Mouse (Mus musculus) common myeloid progenitor, adult 5-6 weeks (primary cell): ENCODE results near the gene Stx19. TPM values are rescaled to one million over a fixed set of nuclear protein-coding genes. Genes with fewer than 3 reads are reported as not detected.

ENCODE experiments used
- ATAC-seq: replicated peaks from 2 replicates; pipeline ENCODE4 v1.8.0; 2016; ENCODE audit warnings: low read depth, mild to moderate bottlenecking, moderate TSS enrichment, inconsistent platforms; ENCODE audit not compliant: poor library complexity, severe bottlenecking
- total RNA-seq: library from RNA; stranded (forward); fragments of 200-1000, 187-1606 nt; gene quantifications from 2 replicates; pipeline ENCODE4 v1.2.3, GENCODE M21; 2017

Gene Stx19
- total RNA-seq, result not detected in 2 replicates

DNA sequence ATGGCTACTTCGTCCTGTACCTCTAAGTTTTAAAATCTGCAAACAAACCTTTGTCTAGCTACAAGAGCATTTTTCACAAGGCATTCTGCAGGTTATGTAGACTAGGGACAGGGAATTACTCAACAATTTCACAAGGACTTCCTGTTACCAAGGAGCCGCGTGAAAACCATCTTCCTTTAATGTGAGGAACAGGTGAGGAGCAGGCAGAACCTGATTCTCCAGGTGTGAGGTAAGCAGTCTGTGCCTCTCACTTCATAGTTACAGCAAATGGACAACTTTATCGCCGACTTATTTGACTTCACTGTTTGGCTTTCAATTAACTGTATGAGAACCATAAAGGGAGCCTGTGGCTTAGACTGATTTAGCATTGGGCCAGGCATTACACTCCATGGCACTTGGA lies at the start of gene Stx19:
Gene Stx19 (plus strand): TSS at position 186 of the 400 bp plus-strand sequence.
- no peak for ATAC-seq

DNA sequence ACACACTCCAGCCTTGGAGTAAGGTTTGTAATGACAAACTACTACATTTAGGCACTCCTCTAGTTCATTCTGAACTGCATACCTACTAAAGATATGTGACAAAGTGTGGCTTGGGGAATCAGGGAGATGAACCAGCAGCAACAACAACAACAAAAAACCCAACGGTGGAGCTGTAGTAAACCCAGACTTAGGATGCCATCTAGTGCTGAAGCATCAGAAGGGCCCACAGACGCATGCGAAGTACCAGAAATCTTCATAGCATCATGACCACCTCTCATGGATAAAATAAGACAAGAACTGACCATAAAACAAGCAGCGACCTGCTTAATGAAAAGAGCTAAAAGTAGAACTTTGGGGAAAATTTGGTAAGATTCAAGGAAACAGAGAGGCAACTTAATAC lies 41.0 kb upstream of the Stx19 start:
- no peak for ATAC-seq

DNA sequence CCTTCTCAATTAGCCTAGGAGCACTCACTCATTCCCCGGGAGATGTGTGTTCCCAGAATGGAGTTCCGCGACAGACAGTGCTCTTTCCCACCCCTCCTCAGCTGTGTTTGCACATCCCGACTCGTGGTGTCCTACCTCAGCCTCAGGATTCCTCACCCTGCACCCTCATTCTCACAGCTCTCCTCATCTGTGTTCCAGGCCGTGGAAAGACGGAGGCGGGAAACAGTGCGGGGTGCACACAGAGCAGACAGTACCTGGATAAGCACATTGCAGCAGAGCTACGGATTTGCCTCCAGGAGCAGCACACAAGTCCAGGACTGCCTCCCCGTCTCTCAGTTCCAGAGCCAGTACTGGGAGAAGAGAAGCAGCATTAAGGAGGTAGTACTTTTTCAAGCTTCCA lies 38.4 kb upstream of the Stx19 start:
- no peak for ATAC-seq

DNA sequence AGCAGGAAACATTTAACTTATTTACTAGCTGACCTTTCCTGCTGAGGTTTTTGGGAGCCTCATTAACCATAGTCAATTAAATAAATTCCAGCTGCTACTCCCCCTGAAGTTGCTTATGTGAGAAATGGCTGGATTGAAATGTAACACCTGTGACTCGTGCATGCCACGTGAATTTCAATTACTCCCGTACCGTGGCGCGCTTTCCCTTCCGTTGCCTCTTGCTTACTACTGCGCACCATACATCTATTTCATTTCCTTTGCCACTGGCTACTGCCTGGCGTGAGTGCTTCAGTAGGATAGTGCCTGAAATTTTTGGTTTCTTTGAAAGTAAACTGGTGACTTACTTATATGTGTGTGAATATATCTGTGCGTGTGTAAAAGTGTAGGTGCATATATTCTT lies 36.2 kb upstream of the Stx19 start:
- ATAC-seq, result no peak

DNA sequence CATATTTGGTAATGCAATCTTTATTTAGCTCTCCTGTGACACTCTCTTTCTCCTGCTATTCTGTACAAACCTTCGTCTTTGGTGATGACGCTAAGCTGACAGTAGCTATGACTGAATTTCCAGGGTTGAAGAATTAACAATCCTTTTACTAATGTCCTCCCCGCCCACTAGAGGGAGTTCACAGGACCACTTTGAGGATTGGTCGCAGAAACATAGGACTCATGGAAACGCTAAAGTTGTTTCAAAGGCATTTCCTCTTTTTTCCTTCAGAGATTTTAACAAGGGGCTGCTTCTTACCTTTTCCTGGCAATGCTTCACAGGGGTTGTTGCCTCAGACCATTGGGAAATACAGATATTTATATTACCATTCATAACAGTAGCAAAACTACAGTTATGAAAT lies 32.2 kb upstream of the Stx19 start:
- ATAC-seq, result peak; percentile 31

DNA sequence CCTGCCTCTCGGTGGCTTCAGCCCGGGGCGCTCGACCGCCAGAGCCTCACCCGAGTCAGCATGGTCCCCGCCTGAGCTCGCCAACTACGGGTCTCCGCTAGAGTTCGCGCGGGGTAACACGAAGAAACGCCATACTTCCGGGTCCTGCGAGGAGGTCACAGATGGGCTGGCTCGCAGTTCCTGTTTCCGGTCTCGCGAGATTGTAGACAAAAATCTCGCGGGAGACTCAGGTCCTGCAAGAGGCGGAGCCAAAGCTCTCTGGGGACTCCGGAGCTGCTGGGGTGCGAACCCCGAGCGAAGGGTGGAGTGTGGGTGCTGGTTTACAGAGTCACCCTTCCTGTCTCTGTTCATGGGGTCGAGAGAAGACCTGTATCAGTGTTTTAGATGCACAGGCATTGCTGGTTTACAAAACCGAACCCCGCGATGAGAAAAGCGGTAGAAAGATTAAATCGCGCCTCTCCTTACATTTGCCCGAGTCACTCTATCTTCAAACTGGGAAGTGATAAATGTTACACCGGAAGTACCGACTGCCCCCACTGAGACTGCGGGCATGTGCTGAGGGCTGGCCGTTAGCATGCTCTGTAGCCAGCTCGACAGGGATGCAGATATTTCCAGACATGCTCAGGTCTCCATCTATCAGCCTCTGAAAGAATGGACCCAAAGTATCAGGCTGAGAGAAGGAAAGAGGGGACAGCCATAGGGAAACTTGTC lies 27.7 kb upstream of the Stx19 start, which contains the start of gene Nsun3:
Gene Nsun3 (minus strand): TSS at position 198 of the 711 bp plus-strand sequence.
- peak; percentile 86 for ATAC-seq

DNA sequence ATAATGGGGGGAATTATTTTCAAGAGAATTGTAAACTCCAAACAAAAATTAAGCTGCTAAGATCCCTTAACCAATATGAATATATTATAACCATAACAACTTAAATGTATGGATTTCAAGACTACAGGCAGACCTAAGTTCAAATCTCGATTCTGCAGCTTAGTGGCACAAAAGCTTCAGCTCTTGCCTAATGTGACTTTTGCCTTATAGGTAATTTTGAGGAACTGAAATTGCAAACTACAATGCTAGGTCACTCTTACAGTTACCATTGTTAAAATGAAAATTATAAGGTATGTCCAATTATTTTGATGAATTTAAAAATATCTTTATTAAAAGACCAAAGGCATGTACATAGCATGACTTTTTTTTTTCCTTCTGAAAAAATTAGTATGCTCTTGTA lies 17.9 kb upstream of the Stx19 start:
- no peak for ATAC-seq

DNA sequence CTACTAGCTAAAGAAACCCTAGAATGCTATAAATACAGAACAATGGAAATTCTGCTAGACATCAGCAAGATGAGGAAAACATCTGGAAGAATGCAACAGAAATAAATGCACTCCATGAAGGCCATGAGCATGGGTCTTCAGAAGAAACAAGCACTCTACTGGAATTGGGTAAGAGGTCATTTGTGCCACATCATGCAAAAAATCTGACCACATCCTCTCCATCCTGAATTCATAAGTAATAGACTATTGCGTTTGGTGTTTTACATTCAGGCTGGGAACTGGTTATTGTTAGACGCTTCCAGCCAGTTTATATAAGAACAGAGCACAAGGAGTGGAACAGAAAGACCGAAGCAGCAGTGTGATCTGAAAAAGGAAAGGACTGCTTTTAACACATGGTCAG lies 15.7 kb upstream of the Stx19 start:
- no peak for ATAC-seq

DNA sequence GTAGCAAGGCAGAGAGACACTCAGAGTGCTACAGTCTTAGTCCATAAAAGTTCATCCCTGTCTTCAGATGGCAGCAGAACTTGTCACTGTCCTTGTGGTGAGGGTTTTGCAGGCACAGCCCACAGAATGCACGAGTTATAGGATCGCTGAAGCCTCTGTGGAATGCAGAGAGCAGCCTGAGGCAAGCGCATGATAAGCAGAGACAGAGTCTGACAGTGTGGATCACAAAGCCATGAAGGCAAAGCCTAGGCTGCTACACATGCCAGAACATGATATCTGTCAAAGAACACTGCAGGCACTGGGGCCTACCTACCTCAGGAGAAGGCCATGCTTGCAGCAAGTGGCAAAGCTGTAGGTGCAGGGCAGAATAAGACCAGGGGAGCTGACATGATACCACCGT lies 15.1 kb upstream of the Stx19 start:
- ATAC-seq, result no peak

DNA sequence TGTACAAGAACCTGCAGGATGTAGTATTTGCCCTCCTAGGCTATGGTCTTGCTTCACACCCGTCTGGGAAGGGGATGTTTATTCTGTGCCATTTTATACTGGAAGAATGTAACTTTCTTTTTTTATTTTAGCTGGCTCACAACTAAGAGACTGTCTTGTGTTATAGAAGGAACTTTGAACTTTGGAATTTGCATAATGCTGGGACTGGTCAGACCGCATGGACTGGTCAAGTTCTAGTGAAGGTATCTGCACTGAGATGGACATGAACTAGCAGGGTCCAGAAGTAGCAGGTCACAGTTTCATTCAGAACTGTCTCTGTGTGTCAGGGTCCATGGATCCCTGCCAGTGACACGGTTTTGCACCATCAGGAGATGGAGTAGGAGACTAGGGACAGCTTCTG lies 14.6 kb upstream of the Stx19 start:
- no peak for ATAC-seq

DNA sequence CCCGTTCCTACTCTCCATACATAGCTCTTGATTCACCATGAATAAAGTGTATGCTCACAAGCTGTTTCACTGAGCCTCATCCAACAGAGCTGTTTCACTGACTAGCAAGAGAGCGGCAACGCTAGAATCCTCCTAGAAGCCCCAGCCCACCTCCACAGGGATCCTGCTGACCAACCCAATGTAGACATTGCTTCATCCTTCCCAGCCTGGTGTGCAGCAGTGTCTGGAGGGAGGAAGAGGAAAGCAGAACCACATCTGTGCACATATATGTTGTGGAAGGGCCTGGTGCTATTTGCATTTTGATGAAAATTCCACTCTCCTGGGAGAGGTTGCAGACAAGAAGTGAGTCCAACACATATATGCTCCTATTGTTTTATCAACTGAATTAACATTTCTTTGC lies 9.9 kb upstream of the Stx19 start:
- ATAC-seq, result no peak

DNA sequence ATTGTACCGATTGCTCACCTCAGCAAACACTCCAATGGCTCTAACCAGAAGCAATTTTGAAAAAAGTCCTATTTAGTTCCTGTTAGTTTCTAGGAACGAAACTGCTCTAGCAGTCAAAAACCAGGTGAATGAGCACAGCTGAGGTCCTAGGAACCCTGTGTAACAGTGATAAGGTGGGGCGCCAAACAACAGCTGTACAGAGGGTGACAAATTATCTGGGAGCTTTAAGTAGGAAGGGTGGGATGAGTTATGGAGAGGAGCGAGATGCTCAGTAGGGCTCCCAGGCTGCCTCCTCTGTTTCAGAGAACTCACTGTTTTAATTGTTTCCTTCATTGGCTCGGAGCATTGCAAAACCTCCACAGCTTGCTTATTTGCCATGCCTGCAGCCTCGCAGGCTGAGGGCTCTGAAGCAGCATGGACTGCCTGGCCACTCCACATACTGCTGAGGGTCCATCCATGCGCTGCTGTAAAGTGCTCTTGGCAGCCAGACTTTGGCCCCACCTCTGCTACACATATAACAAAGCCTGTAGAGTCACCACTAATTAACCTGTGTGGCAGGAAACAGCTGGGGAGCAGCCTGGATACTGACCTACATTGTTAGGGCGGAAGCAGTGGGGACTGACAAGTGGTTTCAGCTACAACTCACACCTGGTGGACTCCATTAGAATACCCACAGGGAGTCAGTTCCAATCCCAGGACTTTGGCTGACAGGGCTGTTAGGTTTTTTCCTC lies 7.1 kb upstream of the Stx19 start:
- ATAC-seq, result 0 out of 2 replicates have a peak, but pooled peaks have one; percentile 18

DNA sequence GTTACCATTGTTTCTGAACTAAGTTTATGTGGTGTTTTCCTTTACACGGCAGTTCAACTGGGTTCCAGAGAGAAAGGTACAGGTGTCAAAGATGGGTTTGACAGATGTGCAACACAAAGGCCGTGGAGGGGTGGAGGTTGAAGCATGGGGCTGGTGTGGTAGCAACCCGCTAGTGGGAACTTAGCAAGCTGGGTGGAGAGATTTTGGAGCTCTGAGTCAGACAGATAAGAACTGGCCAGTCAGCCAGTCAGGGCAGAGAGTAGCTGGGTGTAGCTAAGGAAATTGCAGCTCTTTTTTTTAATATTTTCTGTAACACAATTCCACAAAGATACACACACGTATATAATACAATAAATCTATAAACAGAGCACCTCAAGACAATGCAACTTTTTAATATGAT lies 3.6 kb upstream of the Stx19 start:
- no peak for ATAC-seq

DNA sequence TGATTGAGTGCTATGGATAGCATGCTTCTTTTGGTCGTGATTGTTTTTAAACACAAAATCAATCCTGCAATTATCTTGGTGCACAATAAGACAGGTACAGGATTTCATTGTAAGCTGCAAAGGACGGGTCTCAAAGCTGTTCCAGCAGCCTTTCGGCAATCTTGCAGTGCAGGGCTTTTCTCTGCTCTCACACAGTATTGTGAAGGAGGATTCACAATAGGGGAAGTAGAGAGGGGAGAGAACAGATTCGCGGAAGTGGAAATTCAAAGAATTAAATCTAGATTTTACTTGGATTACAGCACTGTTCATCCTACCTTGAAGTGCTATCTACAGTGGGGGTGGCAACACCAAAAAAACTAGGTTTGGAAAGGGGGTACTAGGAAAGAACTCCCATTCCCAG lies 686 bp upstream of the Stx19 start:
- ATAC-seq, result no peak

DNA sequence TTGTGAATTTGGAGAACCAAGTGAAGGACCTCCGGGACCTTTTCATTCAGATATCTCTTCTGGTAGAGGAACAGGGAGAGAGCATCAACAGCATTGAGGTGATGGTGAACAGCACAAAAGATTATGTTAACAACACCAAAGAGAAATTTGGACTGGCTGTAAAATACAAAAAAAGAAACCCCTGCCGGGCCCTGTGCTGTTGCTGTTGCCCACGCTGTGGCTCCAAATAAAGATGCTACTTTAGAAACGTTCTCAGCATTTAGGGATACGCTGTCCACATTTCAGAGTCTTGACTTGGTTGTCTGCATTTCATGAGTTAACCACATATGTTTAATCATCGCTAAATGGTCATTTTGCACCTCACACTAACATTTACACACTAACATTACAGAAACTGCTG lies 8.0 kb downstream of the Stx19 start:
- no peak for ATAC-seq

DNA sequence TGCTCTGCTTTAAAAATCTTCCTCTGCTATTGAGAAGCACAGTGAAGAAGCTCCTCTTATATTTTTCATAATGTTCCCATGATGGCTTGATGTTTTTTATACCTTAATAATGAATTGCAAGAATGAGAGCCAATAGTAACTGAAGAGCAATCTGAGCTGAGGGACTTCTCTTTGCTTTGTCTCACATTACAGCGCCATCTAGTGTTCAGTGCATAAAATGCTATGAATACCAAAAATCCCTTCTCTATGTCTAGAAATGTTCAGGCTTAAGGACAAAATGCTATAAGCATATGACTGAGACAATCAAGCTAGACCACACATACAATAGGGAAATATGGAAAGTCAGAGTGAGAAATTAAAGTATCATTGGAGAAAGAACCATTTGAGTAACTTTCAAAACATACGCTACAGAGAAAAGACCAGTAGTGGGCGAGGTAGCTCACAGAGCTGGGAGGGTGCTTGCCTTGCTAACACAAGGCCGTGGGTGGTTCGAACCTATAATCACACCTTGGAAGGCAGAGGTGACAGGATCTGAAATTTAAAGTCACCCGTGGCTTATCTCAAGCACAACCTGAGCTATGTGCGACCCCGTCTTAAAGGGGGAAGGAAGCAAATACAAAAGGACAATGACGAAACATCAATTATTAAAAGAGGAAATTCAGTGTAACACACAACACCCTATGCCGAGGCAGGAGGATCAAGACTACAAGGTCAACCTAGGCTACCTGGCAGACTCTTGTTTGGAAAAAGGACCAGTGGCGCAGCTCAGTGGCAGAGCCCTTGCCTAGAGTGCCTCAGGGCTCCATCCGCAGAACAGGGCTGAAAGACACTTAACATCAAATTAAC lies 11.9 kb downstream of the Stx19 start:
- ATAC-seq, result peak; percentile 95

DNA sequence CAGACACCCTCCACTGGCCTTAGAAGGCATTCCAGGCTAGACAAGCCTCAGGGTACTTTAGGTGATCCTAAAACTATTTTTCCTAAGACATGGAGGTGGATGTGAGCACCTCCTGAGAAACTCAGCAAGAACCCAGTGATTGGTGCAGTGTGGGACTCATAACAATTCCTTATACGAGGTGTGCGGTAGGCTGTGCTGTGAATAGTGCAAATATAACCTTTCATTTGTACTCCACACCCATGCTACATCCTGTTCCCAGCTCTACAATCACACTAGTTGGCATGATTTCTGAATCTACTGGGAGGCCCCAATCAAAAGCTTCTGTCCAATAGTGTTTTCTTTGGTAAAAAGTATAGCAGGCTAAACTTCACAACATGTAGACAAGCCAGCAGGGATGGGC lies 17.6 kb downstream of the Stx19 start:
- ATAC-seq, result no peak

DNA sequence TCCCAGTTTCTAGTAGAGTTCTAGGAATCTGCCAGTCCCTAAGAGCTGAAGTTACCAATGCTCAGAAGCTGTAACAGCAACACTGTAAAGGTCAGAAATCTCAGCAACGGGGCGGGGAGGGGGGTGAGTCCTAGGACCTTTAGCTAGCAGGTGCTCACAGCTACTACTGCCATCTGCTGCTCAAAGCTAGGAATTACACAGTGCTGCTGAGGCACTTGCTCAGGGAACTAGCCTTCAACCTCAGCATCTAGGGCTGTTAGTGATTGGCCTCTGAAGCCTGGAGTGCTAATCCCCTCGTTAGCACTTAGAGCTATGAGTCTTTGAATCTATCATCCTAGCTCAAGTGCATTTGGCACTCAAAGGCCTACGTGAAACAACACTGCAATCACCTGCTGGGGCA lies 18.0 kb downstream of the Stx19 start:
- peak; percentile 91 for ATAC-seq

DNA sequence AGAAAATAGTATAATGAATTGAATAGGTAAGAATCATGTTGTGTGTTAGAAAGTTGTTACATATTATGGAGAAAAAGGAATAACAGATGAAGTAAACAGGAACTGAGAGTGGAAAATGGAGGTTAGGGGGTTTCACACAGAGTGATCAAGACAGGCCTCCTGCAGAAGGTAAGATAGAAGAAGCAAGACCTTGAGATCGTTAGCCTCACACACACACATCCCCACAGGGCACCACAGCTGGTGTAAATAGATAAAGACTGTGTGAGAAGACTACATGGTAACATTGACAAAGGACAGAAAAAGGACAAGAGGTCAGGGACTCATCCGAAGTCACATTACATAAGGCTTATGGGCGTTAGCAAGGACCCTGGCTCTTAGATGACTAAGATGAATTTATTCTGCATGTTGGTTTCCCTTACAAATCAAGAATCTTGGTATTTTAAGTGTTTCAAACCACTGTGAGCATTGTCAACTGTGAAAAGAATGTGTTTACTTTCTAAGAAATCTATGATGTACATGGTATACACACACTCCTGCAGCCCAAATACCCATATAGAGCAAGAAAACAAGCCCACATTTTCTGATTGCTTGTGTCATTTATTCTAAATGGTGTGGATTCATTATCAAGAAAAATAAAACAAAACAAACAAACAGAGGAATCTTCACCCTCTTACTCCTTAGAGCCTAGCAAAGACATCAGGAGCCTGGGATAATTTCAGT lies 19.7 kb downstream of the Stx19 start:
- ATAC-seq, result peak; percentile 76

DNA sequence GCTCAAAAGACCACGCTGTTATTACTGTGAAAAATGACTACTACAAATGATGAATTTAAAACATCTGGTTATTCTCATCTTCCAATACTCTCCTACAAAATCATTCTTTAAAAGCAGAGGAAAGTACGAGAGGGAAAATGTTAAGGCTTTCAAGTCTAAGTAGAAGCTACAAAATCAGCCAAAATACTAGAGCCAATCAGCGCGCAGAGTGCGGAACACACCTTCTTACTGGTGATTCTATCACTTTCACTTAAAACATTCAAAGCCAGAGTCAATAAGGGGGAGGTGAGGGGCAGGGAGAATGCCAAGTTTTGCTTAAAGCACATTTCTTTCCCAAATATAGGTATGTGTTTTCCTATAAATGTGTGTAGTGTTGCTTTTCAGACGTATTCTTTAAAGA lies 30.9 kb downstream of the Stx19 start:
- no peak for ATAC-seq
